18 mouse cellular contexts compared by ENCODE assay signal in genomic region chr13:30351966-30352365, GRCm38 (mm10). TPM values are rescaled to one million over a fixed set of nuclear protein-coding genes. Genes with fewer than 3 reads are reported as not detected.
DNase-seq lines count a peak whose midpoint lies in the region; ATAC-seq lines count a peak whose summit lies in the region.
"Had no signal": no experiment of that assay in that cellular context is flagged by ENCODE, and none has a peak within 500 bp of the region (broad histone marks: within the 10 kb centered on the region; RNA-seq: fewer than 3 reads in every experiment).

No protein-coding gene starts in this region.

- no peaks in the 10 kb centered on the region for H3K4me1 ChIP-seq in intestine, embryonic 14.5 days (replicated peaks; ENCODE audit: control insufficient read depth, insufficient read depth, low read length)
- H3K4me1 ChIP-seq in intestine, embryonic 16.5 days (ENCODE audit: control insufficient read depth, insufficient read depth, low read length): no peaks in the 10 kb centered on the region
- H3K4me1 ChIP-seq: embryonic facial prominence, embryonic 12.5 days; forebrain, embryonic 13.5 days; heart, embryonic 13.5 days; hindbrain, embryonic 15.5 days had no signal

- no peaks in the 10 kb centered on the region for H3K9me3 ChIP-seq in intestine, embryonic 14.5 days (ENCODE audit: control insufficient read depth, low read length)
- H3K9me3 ChIP-seq in intestine, embryonic 16.5 days (ENCODE audit: control insufficient read depth, low read length): no peaks in the 10 kb centered on the region
- H3K9me3 ChIP-seq: embryonic facial prominence, embryonic 12.5 days; forebrain, embryonic 13.5 days; heart, embryonic 13.5 days; hindbrain, embryonic 15.5 days had no signal

- no peak overlapping the region for H3K27ac ChIP-seq in intestine, embryonic 14.5 days (ENCODE audit: low read depth)
- no peak overlapping the region for H3K27ac ChIP-seq in intestine, embryonic 16.5 days (ENCODE audit: low read length)
- H3K27ac ChIP-seq: embryonic facial prominence, embryonic 12.5 days; forebrain, embryonic 13.5 days; heart, embryonic 13.5 days; hindbrain, embryonic 15.5 days had no signal

- intact Hi-C loops in gastrocnemius, postnatal 14 days (cut with DNase I; ENCODE audit: low total_unique reads): no loop called here

- H3K4me3 ChIP-seq in intestine, embryonic 14.5 days (ENCODE audit: low read depth, low read length): no peak overlapping the region
- no peak overlapping the region for H3K4me3 ChIP-seq in intestine, embryonic 16.5 days (ENCODE audit: low read length)
- H3K4me3 ChIP-seq: embryonic facial prominence, embryonic 12.5 days; forebrain, embryonic 13.5 days; heart, embryonic 13.5 days; hindbrain, embryonic 15.5 days had no signal

- no peak for ATAC-seq in intestine, embryonic 14.5 days (replicated peaks; ENCODE audit: low FRiP score, low TSS enrichment, low read depth)
- ATAC-seq in intestine, embryonic 16.5 days: no peak
- ATAC-seq: forebrain, embryonic 13.5 days had no signal

- no peaks in the 10 kb centered on the region for H3K27me3 ChIP-seq in intestine, embryonic 14.5 days (replicated peaks; ENCODE audit: control insufficient read depth, insufficient read depth, low read length)
- no peaks in the 10 kb centered on the region for H3K27me3 ChIP-seq in intestine, embryonic 16.5 days (replicated peaks; ENCODE audit: control insufficient read depth, insufficient read depth, low read length)
- H3K27me3 ChIP-seq: embryonic facial prominence, embryonic 12.5 days; forebrain, embryonic 13.5 days; heart, embryonic 13.5 days; hindbrain, embryonic 15.5 days had no signal

- H3K36me3 ChIP-seq in intestine, embryonic 14.5 days (ENCODE audit: control insufficient read depth, insufficient read depth, low read length): no peaks in the 10 kb centered on the region
- no peaks in the 10 kb centered on the region for H3K36me3 ChIP-seq in intestine, embryonic 16.5 days (ENCODE audit: control insufficient read depth, insufficient read depth, low read length)
- H3K36me3 ChIP-seq: embryonic facial prominence, embryonic 12.5 days; heart, embryonic 13.5 days; hindbrain, embryonic 15.5 days had no signal

- H3K9ac ChIP-seq in intestine, embryonic 14.5 days (ENCODE audit: low read length): no peak overlapping the region
- H3K9ac ChIP-seq in intestine, embryonic 16.5 days (ENCODE audit: low read depth, low read length): no peak overlapping the region
- H3K9ac ChIP-seq: embryonic facial prominence, embryonic 12.5 days; forebrain, embryonic 13.5 days; heart, embryonic 13.5 days; hindbrain, embryonic 15.5 days had no signal

- no peak overlapping the region for H3K4me2 ChIP-seq in intestine, embryonic 14.5 days (ENCODE audit: low read length)
- H3K4me2 ChIP-seq in intestine, embryonic 16.5 days (ENCODE audit: low read depth, low read length): no peak overlapping the region
- H3K4me2 ChIP-seq: embryonic facial prominence, embryonic 12.5 days; forebrain, embryonic 13.5 days; heart, embryonic 13.5 days; hindbrain, embryonic 15.5 days had no signal

- 76% methylated on average over 13 of the region's 13 CpGs for WGBS in intestine, embryonic 14.5 days
- 78% methylated on average over 13 of the region's 13 CpGs for WGBS in intestine, embryonic 16.5 days

- DNase-seq in intestine, embryonic 14.5 days (ENCODE audit: low spot score): peak; percentile 34
- peak; percentile 12 for DNase-seq in CD4-positive helper T cell, adult 2 months (ENCODE audit: low read depth, low spot score)
- DNase-seq in naive thymus-derived CD4-positive, alpha-beta T cell, adult 2 months (ENCODE audit: low read depth): peak; percentile 1
- peak; percentile 50 for DNase-seq in thymus, postnatal 14 days
- no peak for DNase-seq in urinary bladder, adult 2 months (ENCODE audit: low spot score)
- no peak for DNase-seq in gastrocnemius, postnatal 14 days
- DNase-seq in kidney, postnatal 25 days: no peak
- DNase-seq: adrenal gland, adult 2 months; adrenal gland, postnatal 25 days; cerebellum, adult 2 months; cerebellum, postnatal 10 days; gastrocnemius, postnatal 10 days; heart, postnatal 36 days had no signal

RNA-seq across cellular contexts. Expression of gene Agtr1a, which starts 15.7 kb away (rescaled TPM):
- 2.2 and 2.4 TPM in 2 replicates for polyA plus RNA-seq in intestine, embryonic 14.5 days (2014; fragmentation: Nextera tagmentation; extraction: Ambion mirVana)
- polyA plus RNA-seq in intestine, embryonic 16.5 days (2015; fragmentation: Nextera tagmentation; extraction: Ambion mirVana): 2.3 and 3.2 TPM in 2 replicates
- 7.1 and 7.7 TPM in 2 replicates for polyA plus RNA-seq in urinary bladder, adult 2 months (2012; rRNA removed)
- 10 to 100 TPM in 1 of 2 experiments, 1 to 10 TPM in 1; 9.7 to 10.1 TPM for total RNA-seq in gastrocnemius, postnatal 14 days (2021)

Comparison
In these comparisons a context has a peak if more than half of its experiments do, and no peak if none do; other contexts are left out.
1. DNase-seq: peak in intestine, embryonic 14.5 days (single experiment), CD4-positive helper T cell, adult 2 months (single experiment), naive thymus-derived CD4-positive, alpha-beta T cell, adult 2 months (single experiment) and thymus, postnatal 14 days (single experiment); none in urinary bladder, adult 2 months (single experiment), gastrocnemius, postnatal 14 days (single experiment) and kidney, postnatal 25 days (0 of 2).